Mouse (Mus musculus): ENCODE data around the gene 9530003J23Rik. TPM values are rescaled to one million over a fixed set of nuclear protein-coding genes. Genes with fewer than 3 reads are reported as not detected.
"Not testable (repeated sequence)": the region's sequence is repeated elsewhere in the genome, so short reads cannot be mapped to it uniquely, and the experiment has no call there.

9530003J23Rik gene
- polyA plus RNA-seq, 1 experiment from 2014 or later = not detected

- Histone ChIP-seq H3K4me1 (replicated peaks) (peaks cover 11% of the 10 kb centered on the region), H3K9me3 (replicated peaks) (no peaks in the 10 kb centered on the region), H3K27ac (ENCODE audit: poor library complexity, severe bottlenecking) (peak within 1 kb of the TSS; percentile 97), H3K27me3 (replicated peaks) (no peaks in the 10 kb centered on the region), H3K9ac (peak within 1 kb of the TSS; percentile 87), H3K4me3 (peak within 1 kb of the TSS; percentile 74), H3K36me3 (peaks cover 35% of the 10 kb centered on the region), H3K4me2 (peak within 1 kb of the TSS; percentile 83)
- ATAC-seq (ENCODE audit: insufficient number of reproducible peaks, low FRiP score) = peak; percentile 97
- WGBS = 1% methylated on average over 63 of the region's 63 CpGs
Observed at GRCm38 (mm10) chr10:117224102-117224990, 14.2 kb downstream of the 9530003J23Rik start, which contains the start of gene Yeats4. TSS of gene Yeats4 (minus strand) at chr10:117224507.

GRCm38 (mm10) chr10:117223758-117224101, 14.8 kb downstream of the 9530003J23Rik start:
- Histone ChIP-seq H3K27me3 (replicated peaks) (no peaks in the 10 kb centered on the region), H3K9me3 (replicated peaks) (no peaks in the 10 kb centered on the region), H3K4me1 (replicated peaks) (peaks cover 11% of the 10 kb centered on the region), H3K27ac (ENCODE audit: poor library complexity, severe bottlenecking) (no peak overlapping the region; the same call in 1 of the 2 replicates), H3K4me2 (peak overlapping the region; percentile 83), H3K36me3 (peaks cover 38% of the 10 kb centered on the region), H3K4me3 (peak overlapping the region; percentile 74), H3K9ac (peak overlapping the region; percentile 87)
- peak; percentile 33 for ATAC-seq (ENCODE audit: insufficient number of reproducible peaks, low FRiP score)
- 0% methylated on average over 9 of the region's 9 CpGs for WGBS

DNA sequence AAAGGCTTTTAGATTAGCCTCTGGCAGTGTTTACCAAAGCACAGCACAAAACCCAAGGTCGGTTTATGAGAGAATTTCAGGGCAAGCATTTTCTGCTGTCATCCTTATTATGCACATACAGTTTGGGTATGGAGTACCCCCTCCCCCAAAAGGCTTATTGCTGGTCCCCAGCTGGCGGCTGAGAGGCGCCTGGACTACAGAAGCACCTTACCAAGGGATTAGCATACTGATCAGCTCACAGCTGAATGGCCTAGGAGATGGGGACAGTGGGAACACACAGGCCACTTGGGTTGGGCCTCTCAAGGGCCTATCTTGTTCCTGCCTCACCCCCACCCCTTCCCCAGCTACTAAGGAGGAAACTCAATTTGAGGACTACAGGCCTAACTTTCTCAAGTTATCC, 15.7 kb downstream of the 9530003J23Rik start:
- Histone ChIP-seq H3K4me1 (replicated peaks) (peaks cover 11% of the 10 kb centered on the region), H3K36me3 (peaks cover 47% of the 10 kb centered on the region), H3K4me3 (no peak overlapping the region), H3K9ac (peak overlapping the region; percentile 44; the same call in 1 of the 2 replicates), H3K27me3 (replicated peaks) (no peaks in the 10 kb centered on the region), H3K9me3 (replicated peaks) (no peaks in the 10 kb centered on the region), H3K27ac (ENCODE audit: poor library complexity, severe bottlenecking) (no peak overlapping the region), H3K4me2 (0 out of 2 replicates have a peak overlapping the region, but pooled peaks have one; percentile 2)
- no peak for ATAC-seq (ENCODE audit: insufficient number of reproducible peaks, low FRiP score)
- 76% methylated on average over 3 of the region's 3 CpGs for WGBS

GRCm38 (mm10) chr10:117218351-117218750, 20.2 kb downstream of the 9530003J23Rik start:
- WGBS = 97% methylated on average over 8 of the region's 8 CpGs
- H3K9ac ChIP-seq = no peak overlapping the region
- H3K36me3 ChIP-seq = peaks cover 83% of the 10 kb centered on the region
- H3K4me2 ChIP-seq = no peak overlapping the region
- no peak overlapping the region for H3K27ac ChIP-seq (ENCODE audit: poor library complexity, severe bottlenecking)
- H3K27me3 ChIP-seq (replicated peaks) = no peaks in the 10 kb centered on the region
- H3K9me3 ChIP-seq (replicated peaks) = no peaks in the 10 kb centered on the region
- no peak overlapping the region for H3K4me3 ChIP-seq
- ATAC-seq (ENCODE audit: insufficient number of reproducible peaks, low FRiP score) = no peak
- peaks cover 7% of the 10 kb centered on the region for H3K4me1 ChIP-seq (replicated peaks)

DNA sequence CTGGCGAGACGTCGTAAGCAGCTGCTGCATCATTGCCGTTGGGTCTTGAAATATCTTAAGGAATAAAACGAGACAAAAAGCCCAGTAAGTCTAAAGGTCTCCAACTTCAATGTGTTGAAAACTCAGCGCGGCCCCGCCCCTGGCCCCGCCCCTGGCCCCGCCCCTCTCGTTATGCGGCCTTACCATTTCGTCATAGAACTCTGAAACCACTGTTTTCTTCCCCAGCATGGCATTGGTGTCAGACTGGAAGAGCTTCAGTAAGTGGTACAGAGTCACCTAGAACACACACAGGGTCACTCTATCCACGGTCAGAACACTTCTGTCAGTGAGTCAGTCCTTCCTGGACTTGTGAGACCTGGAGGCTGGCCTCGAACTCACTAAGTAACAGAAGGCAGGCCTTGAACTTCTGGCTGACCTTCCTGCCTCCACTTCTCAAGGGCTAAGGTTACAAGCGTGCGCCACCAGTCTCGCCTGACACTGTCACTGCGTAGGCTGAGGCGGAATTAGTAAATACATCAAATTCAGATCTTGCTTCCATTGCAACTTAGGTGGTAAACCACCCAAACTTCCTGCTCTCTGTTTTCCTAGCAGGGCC, 21.2 kb downstream of the 9530003J23Rik start:
- ATAC-seq (ENCODE audit: insufficient number of reproducible peaks, low FRiP score) = 0 out of 2 replicates have a peak, but pooled peaks have one; percentile 19
- Histone ChIP-seq H3K27me3 (replicated peaks) (no peaks in the 10 kb centered on the region), H3K9me3 (replicated peaks) (no peaks in the 10 kb centered on the region), H3K9ac (no peak overlapping the region), H3K4me3 (no peak overlapping the region), H3K4me1 (replicated peaks) (no peaks in the 10 kb centered on the region), H3K27ac (ENCODE audit: poor library complexity, severe bottlenecking) (no peak overlapping the region), H3K4me2 (no peak overlapping the region), H3K36me3 (peaks cover 84% of the 10 kb centered on the region)
- WGBS = 82% methylated on average over 20 of the region's 20 CpGs

GRCm38 (mm10) chr10:117216793-117217192, 21.7 kb downstream of the 9530003J23Rik start:
- WGBS = 68% methylated on average over 5 of the region's 5 CpGs
- Histone ChIP-seq H3K4me1 (replicated peaks) (no peaks in the 10 kb centered on the region), H3K27me3 (replicated peaks) (no peaks in the 10 kb centered on the region), H3K9me3 (replicated peaks) (no peaks in the 10 kb centered on the region), H3K4me2 (no peak overlapping the region), H3K27ac (ENCODE audit: poor library complexity, severe bottlenecking) (no peak overlapping the region), H3K9ac (no peak overlapping the region), H3K36me3 (peaks cover 80% of the 10 kb centered on the region), H3K4me3 (no peak overlapping the region)
- no peak for ATAC-seq (ENCODE audit: insufficient number of reproducible peaks, low FRiP score)

DNA sequence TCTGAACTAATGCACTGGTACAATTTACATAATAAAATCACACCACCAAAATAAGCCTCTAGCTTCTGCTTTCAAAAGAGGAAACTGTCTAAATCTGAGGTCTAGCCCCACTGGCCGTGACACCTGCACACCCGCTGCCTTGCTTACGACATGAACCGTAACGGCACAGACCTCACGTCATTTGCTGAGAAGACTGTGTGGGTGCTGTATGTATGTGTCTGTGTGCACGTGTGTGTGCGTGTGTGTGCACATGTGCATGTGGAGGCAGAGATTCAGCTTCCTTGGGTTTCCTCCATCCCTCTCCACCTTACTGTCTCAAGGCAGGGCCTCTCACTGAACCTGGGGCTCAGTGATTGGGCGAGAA, 22.4 kb downstream of the 9530003J23Rik start:
- ATAC-seq (ENCODE audit: insufficient number of reproducible peaks, low FRiP score) = no peak
- H3K9me3 ChIP-seq (replicated peaks) = no peaks in the 10 kb centered on the region
- H3K4me1 ChIP-seq (replicated peaks) = no peaks in the 10 kb centered on the region
- WGBS = 96% methylated on average over 9 of the region's 9 CpGs
- H3K4me3 ChIP-seq = no peak overlapping the region
- no peak overlapping the region for H3K27ac ChIP-seq (ENCODE audit: poor library complexity, severe bottlenecking)
- H3K27me3 ChIP-seq (replicated peaks) = no peaks in the 10 kb centered on the region
- no peak overlapping the region for H3K9ac ChIP-seq
- H3K36me3 ChIP-seq = peaks cover 78% of the 10 kb centered on the region
- no peak overlapping the region for H3K4me2 ChIP-seq

- WGBS = 91% methylated on average over 25 of the region's 25 CpGs
- peaks cover 73% of the 10 kb centered on the region for H3K36me3 ChIP-seq
- H3K9ac ChIP-seq = no peak overlapping the region
- H3K27me3 ChIP-seq (replicated peaks) = no peaks in the 10 kb centered on the region
- no peak overlapping the region for H3K4me3 ChIP-seq
- H3K27ac ChIP-seq (ENCODE audit: poor library complexity, severe bottlenecking) = no peak overlapping the region
- H3K4me1 ChIP-seq (replicated peaks) = peaks cover 3% of the 10 kb centered on the region
- H3K4me2 ChIP-seq = no peak overlapping the region
- H3K9me3 ChIP-seq (replicated peaks) = no peaks in the 10 kb centered on the region
- ATAC-seq (ENCODE audit: insufficient number of reproducible peaks, low FRiP score) = no peak
Observed at GRCm38 (mm10) chr10:117215409-117216131, 22.9 kb downstream of the 9530003J23Rik start.

- peaks cover 12% of the 10 kb centered on the region for H3K4me1 ChIP-seq (replicated peaks)
- no peak for ATAC-seq (ENCODE audit: insufficient number of reproducible peaks, low FRiP score)
- no peaks in the 10 kb centered on the region for H3K27me3 ChIP-seq (replicated peaks)
- H3K27ac ChIP-seq (ENCODE audit: poor library complexity, severe bottlenecking) = 0 out of 2 replicates have a peak overlapping the region, but pooled peaks have one; percentile 15
- peaks cover 32% of the 10 kb centered on the region for H3K36me3 ChIP-seq
- H3K4me2 ChIP-seq = no peak overlapping the region
- no peak overlapping the region for H3K4me3 ChIP-seq
- WGBS = 84% methylated on average over 6 of the region's 6 CpGs
- no peak overlapping the region for H3K9ac ChIP-seq
- H3K9me3 ChIP-seq (replicated peaks) = no peaks in the 10 kb centered on the region
Observed at GRCm38 (mm10) chr10:117211023-117211422, 27.5 kb downstream of the 9530003J23Rik start.

DNA sequence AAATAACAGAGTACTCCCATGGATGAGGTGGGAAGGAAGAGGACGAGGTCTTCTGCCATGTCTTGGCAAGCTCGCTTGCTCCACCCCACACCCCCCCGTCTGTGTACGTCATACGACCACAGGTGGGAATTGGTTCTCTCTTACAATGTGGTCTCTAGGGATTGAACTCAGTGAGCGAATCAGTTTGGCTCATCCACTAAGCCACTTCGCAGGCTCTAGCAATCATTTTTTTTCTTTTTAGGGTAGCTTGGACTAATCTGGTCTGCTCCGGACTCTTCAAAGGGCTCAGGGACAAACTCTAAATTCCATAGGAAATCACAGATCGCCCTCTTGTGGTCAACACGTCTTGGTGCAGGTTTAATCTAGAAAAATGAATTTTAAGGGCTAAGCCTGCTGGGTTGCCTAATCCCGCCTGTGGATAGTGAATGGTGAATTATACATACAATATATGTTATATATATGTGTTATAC, 29.0 kb downstream of the 9530003J23Rik start:
- Histone ChIP-seq H3K4me1 (replicated peaks) (peaks cover 12% of the 10 kb centered on the region), H3K9ac (no peak overlapping the region), H3K4me2 (peak overlapping the region; percentile 64), H3K27me3 (replicated peaks) (no peaks in the 10 kb centered on the region), H3K4me3 (peak overlapping the region; percentile 39), H3K9me3 (replicated peaks) (no peaks in the 10 kb centered on the region), H3K36me3 (peaks cover 17% of the 10 kb centered on the region), H3K27ac (ENCODE audit: poor library complexity, severe bottlenecking) (no peak overlapping the region)
- 0 out of 2 replicates have a peak, but pooled peaks have one; percentile 17 for ATAC-seq (ENCODE audit: insufficient number of reproducible peaks, low FRiP score)
- WGBS = 12% methylated on average over 11 of the region's 11 CpGs

GRCm38 (mm10) chr10:117208787-117209186, 29.7 kb downstream of the 9530003J23Rik start:
- not testable (repeated sequence) for H3K4me2 ChIP-seq; ATAC-seq (ENCODE audit: insufficient number of reproducible peaks, low FRiP score); H3K27me3 ChIP-seq (replicated peaks); H3K27ac ChIP-seq (ENCODE audit: poor library complexity, severe bottlenecking); H3K4me3 ChIP-seq; H3K9me3 ChIP-seq (replicated peaks); H3K9ac ChIP-seq
- peaks cover 12% of the 10 kb centered on the region for H3K4me1 ChIP-seq (replicated peaks)
- peaks cover 13% of the 10 kb centered on the region for H3K36me3 ChIP-seq
- 87% methylated on average over 6 of the region's 6 CpGs for WGBS

All from heart, embryonic 12.5 days (tissue).